23 mouse cellular contexts compared by ENCODE assay signal in genomic region chr6:35010705-35011104, GRCm38 (mm10). TPM values are rescaled to one million over a fixed set of nuclear protein-coding genes. Genes with fewer than 3 reads are reported as not detected.
DNase-seq lines count a peak whose midpoint lies in the region; ATAC-seq and TF ChIP-seq lines count a peak whose summit lies in the region.
"Had no signal": no experiment of that assay in that cellular context is flagged by ENCODE, and none has a peak within 500 bp of the region (broad histone marks: within the 10 kb centered on the region; RNA-seq: fewer than 3 reads in every experiment).

No protein-coding gene starts in this region.

- no peaks in the 10 kb centered on the region for H3K27me3 ChIP-seq in liver, embryonic 14.5 days (ENCODE audit: control insufficient read depth, insufficient read depth, low read length)
- H3K27me3 ChIP-seq in liver, embryonic 12.5 days (replicated peaks), result no peaks in the 10 kb centered on the region
- H3K27me3 ChIP-seq: embryonic facial prominence, embryonic 15.5 days; forebrain, embryonic 15.5 days; hindbrain, embryonic 15.5 days; limb, embryonic 12.5 days; liver, embryonic 13.5 days; midbrain, embryonic 12.5 days had no signal

- ATAC-seq in liver, embryonic 14.5 days (ENCODE audit: insufficient read depth), result no peak
- no peak for ATAC-seq in liver, embryonic 12.5 days
- ATAC-seq: forebrain, embryonic 15.5 days had no signal

- H3K9ac ChIP-seq in liver, embryonic 14.5 days (replicated peaks), result no peak overlapping the region
- no peak overlapping the region for H3K9ac ChIP-seq in liver, embryonic 12.5 days
- H3K9ac ChIP-seq: embryonic facial prominence, embryonic 15.5 days; forebrain, embryonic 15.5 days; hindbrain, embryonic 15.5 days; limb, embryonic 12.5 days; liver, embryonic 13.5 days; midbrain, embryonic 12.5 days had no signal

- H3K36me3 ChIP-seq in liver, embryonic 14.5 days (replicated peaks; ENCODE audit: control insufficient read depth, insufficient read depth, low read depth), result no peaks in the 10 kb centered on the region
- no peaks in the 10 kb centered on the region for H3K36me3 ChIP-seq in liver, embryonic 12.5 days
- H3K36me3 ChIP-seq: embryonic facial prominence, embryonic 15.5 days; forebrain, embryonic 15.5 days; G1E; hindbrain, embryonic 15.5 days; limb, embryonic 12.5 days; liver, embryonic 13.5 days; midbrain, embryonic 12.5 days had no signal

- WGBS in liver, embryonic 14.5 days (ENCODE audit: insufficient replicate concordance), result 75% methylated on average over 5 of the region's 5 CpGs
- WGBS in liver, embryonic 12.5 days (ENCODE audit: insufficient replicate concordance), result 88% methylated on average over 5 of the region's 5 CpGs

- no peak overlapping the region for H3K4me2 ChIP-seq in liver, embryonic 14.5 days (ENCODE audit: low read depth)
- H3K4me2 ChIP-seq in liver, embryonic 12.5 days, result no peak overlapping the region
- H3K4me2 ChIP-seq: embryonic facial prominence, embryonic 15.5 days; forebrain, embryonic 15.5 days; heart, embryonic 11.5 days; hindbrain, embryonic 15.5 days; limb, embryonic 12.5 days; liver, embryonic 13.5 days; midbrain, embryonic 12.5 days had no signal

- no peaks in the 10 kb centered on the region for H3K4me1 ChIP-seq in liver, embryonic 14.5 days (replicated peaks; ENCODE audit: control insufficient read depth in 2 of 2, insufficient read depth in 2 of 2, low read length in 1 of 2)
- no peaks in the 10 kb centered on the region for H3K4me1 ChIP-seq in liver, embryonic 12.5 days
- H3K4me1 ChIP-seq: hindbrain, embryonic 15.5 days; limb, embryonic 12.5 days; liver, embryonic 13.5 days; midbrain, embryonic 12.5 days had no signal

- peak; percentile 43 for TF ChIP-seq CTCF in liver, embryonic 14.5 days (IDR thresholded peaks at IDR 0.05; ENCODE audit: low read depth)

- no peak overlapping the region for H3K4me3 ChIP-seq in liver, embryonic 14.5 days (ENCODE audit: insufficient read depth in 1 of 2, low read depth in 2 of 2, low read length in 2 of 2)
- H3K4me3 ChIP-seq in liver, embryonic 12.5 days, result no peak overlapping the region
- H3K4me3 ChIP-seq: embryonic facial prominence, embryonic 15.5 days; forebrain, embryonic 15.5 days; hindbrain, embryonic 15.5 days; limb, embryonic 12.5 days; liver, embryonic 13.5 days; midbrain, embryonic 12.5 days had no signal

- H3K27ac ChIP-seq in liver, embryonic 14.5 days, result no peak overlapping the region
- H3K27ac ChIP-seq in liver, embryonic 12.5 days, result no peak overlapping the region
- H3K27ac ChIP-seq: embryonic facial prominence, embryonic 15.5 days; forebrain, embryonic 15.5 days; hindbrain, embryonic 15.5 days; limb, embryonic 12.5 days; liver, embryonic 13.5 days; midbrain, embryonic 12.5 days had no signal

- no peaks in the 10 kb centered on the region for H3K9me3 ChIP-seq in liver, embryonic 14.5 days (ENCODE audit: control insufficient read depth, low read length)
- no peaks in the 10 kb centered on the region for H3K9me3 ChIP-seq in liver, embryonic 12.5 days (replicated peaks)
- H3K9me3 ChIP-seq: embryonic facial prominence, embryonic 15.5 days; forebrain, embryonic 15.5 days; hindbrain, embryonic 15.5 days; limb, embryonic 12.5 days; liver, embryonic 13.5 days; midbrain, embryonic 12.5 days had no signal

- no peak for DNase-seq in liver, embryonic 14.5 days (ENCODE audit: low read depth in 3 of 3, low spot score in 3 of 3)
- peak; percentile 26 for DNase-seq in 3T3-L1 (ENCODE audit: low read depth, low spot score)
- DNase-seq in A20 (ENCODE audit: low read depth, low spot score), result peak; percentile 35
- peak; percentile 68 for DNase-seq in R1 (ENCODE audit: low read depth, low spot score)
- no peak for DNase-seq in adrenal gland, postnatal 25 days
- no peak for DNase-seq in natural killer cell, adult 2 months (ENCODE audit: low spot score in 2 of 2)
- DNase-seq: adrenal gland, postnatal 36 days; cerebellum, adult 11 months; cerebellum, adult 9-11 months; gastrocnemius, postnatal 14 days; kidney, adult 2 months; kidney, postnatal 10 days; liver, embryonic 13.5 days; right cerebral cortex, postnatal 14 days had no signal

- TF ChIP-seq EP300 in liver, embryonic 14.5 days (IDR thresholded peaks at IDR 0.05; ENCODE audit: low read depth), result no peak

RNA-seq across cellular contexts. Expression of gene Slc23a4, which starts 22.5 kb away (rescaled TPM):
- 0.12 and 0.17 TPM in 2 replicates for polyA plus RNA-seq in liver, embryonic 14.5 days (2012; rRNA removed)
- 0.06 and 0.16 TPM in 2 replicates for polyA plus RNA-seq in liver, embryonic 14.5 days (2014; fragmentation: Nextera tagmentation; extraction: Ambion mirVana)
- 0.33 and 0.35 TPM in 2 replicates for polyA plus RNA-seq in liver, embryonic 12.5 days (2016; fragmentation: Nextera tagmentation; extraction: Ambion mirVana)
- total RNA-seq in adrenal gland, postnatal 25 days (2021), result not detected in 2 replicates
- total RNA-seq: monocyte, adult 5-6 weeks had no signal

Comparison
In these comparisons a context has a peak if more than half of its experiments do, and no peak if none do; other contexts are left out.
1. DNase-seq: peak in 3T3-L1 (single experiment), A20 (single experiment) and R1 (single experiment); none in liver, embryonic 14.5 days (0 of 3), adrenal gland, postnatal 25 days (single experiment) and natural killer cell, adult 2 months (0 of 2).